Mouse (Mus musculus) left cerebral cortex, postnatal 10 days (tissue): ENCODE measurements around the gene Coro7. TPM values are rescaled to one million over a fixed set of nuclear protein-coding genes. Genes with fewer than 3 reads are reported as not detected.
"Not testable (repeated sequence)": the region's sequence is repeated elsewhere in the genome, so short reads cannot be mapped to it uniquely, and the experiment has no call there.

Source experiments
- DNase-seq, 2 experiments: peaks; one replicate each; pipeline ENCODE4 v3.0.0; 2021 to 2022; ENCODE audit warnings: low spot score in 2 of 2, mixed read lengths in 1 of 2; ENCODE audit errors: extremely low spot score in 1 of 2
- intact Hi-C: fragments of 180-260 bp; cut with DNase I; formaldehyde crosslinking; loops from one replicate; pipeline ENCODE4 v1.15.1; 2025
- total RNA-seq, 2 experiments: library from RNA; stranded (reverse); gene quantifications; 2 replicates each; pipeline ENCODE4 v1.2.3; 2021

Gene Coro7
- total RNA-seq, 2 experiments from 2014 or later, result 84.6 to 108 TPM

- intact Hi-C loops, result loop anchor here (5.0 kb wide), 1 partner anchor 103 kb away; no protein-coding TSS in a partner anchor
- peak; percentile 91 to 97 for DNase-seq
Observed at GRCm38 (mm10) chr16:4683581-4684456, 4.2 kb upstream of the Coro7 start.

GRCm38 (mm10) chr16:4683193-4683580 is 3.6 kb upstream of the Coro7 start:
- intact Hi-C loops, result loop anchor here (5.0 kb wide), 1 partner anchor 104 kb away; no protein-coding TSS in a partner anchor

GRCm38 (mm10) chr16:4682628-4683179 is 3.1 kb upstream of the Coro7 start:
- intact Hi-C loops, result loop anchor here (5.0 kb wide), 1 partner anchor 105 kb away; no protein-coding TSS in a partner anchor
- DNase-seq, result no peak

More at GRCm38 (mm10) chr16:4683193-4683580, 3.6 kb upstream of the Coro7 start:
- no peak for DNase-seq

GRCm38 (mm10) chr16:4680922-4681455 is 1.4 kb upstream of the Coro7 start:
- intact Hi-C loops, result loop anchor here (5.0 kb wide), 1 partner anchor 106 kb away; no protein-coding TSS in a partner anchor
- not testable (repeated sequence) for DNase-seq

GRCm38 (mm10) chr16:4678080-4678479 is 1.5 kb downstream of the Coro7 start:
- intact Hi-C loops, result no loop called here
- no peak for DNase-seq

- DNase-seq, result no peak
- intact Hi-C loops, result no loop called here
Observed at GRCm38 (mm10) chr16:4676836-4677235, 2.7 kb downstream of the Coro7 start.

GRCm38 (mm10) chr16:4674091-4674490 is 5.5 kb downstream of the Coro7 start:
- intact Hi-C loops, result no loop called here
- DNase-seq, result no peak

GRCm38 (mm10) chr16:4670317-4670716 is 9.3 kb downstream of the Coro7 start:
- intact Hi-C loops, result no loop called here
- DNase-seq, result no peak

GRCm38 (mm10) chr16:4667190-4667808 is 12.3 kb downstream of the Coro7 start:
- intact Hi-C loops, result loop anchor here (2.0 kb wide), 1 partner anchor 36 kb away; no protein-coding TSS in a partner anchor
- DNase-seq, result peak; percentile 83 to 88

- intact Hi-C loops, result loop anchor here (2.0 kb wide), 1 partner anchor 35 kb away; no protein-coding TSS in a partner anchor
- no peak for DNase-seq
Observed at GRCm38 (mm10) chr16:4665726-4666125, 13.9 kb downstream of the Coro7 start.

GRCm38 (mm10) chr16:4663806-4664205 is 15.8 kb downstream of the Coro7 start:
- no peak for DNase-seq

GRCm38 (mm10) chr16:4661605-4662004 is 18.0 kb downstream of the Coro7 start:
- no peak for DNase-seq
- intact Hi-C loops, result no loop called here

More at GRCm38 (mm10) chr16:4663806-4664205, 15.8 kb downstream of the Coro7 start:
- intact Hi-C loops, result no loop called here

- no peak for DNase-seq
- intact Hi-C loops, result no loop called here
Observed at GRCm38 (mm10) chr16:4659326-4659725, 20.3 kb downstream of the Coro7 start.

GRCm38 (mm10) chr16:4658781-4659245 is 20.8 kb downstream of the Coro7 start:
- intact Hi-C loops, result no loop called here
- DNase-seq, result peak in 1 of 2 experiments; percentile 77

- DNase-seq, result no peak
- intact Hi-C loops, result no loop called here
Observed at GRCm38 (mm10) chr16:4656571-4657081, 23.0 kb downstream of the Coro7 start.

GRCm38 (mm10) chr16:4655764-4656570 is 23.6 kb downstream of the Coro7 start:
- intact Hi-C loops, result no loop called here
- DNase-seq, result peak in 1 of 2 experiments; percentile 64

- intact Hi-C loops, result no loop called here
- no peak for DNase-seq
Observed at GRCm38 (mm10) chr16:4655251-4655734, 24.3 kb downstream of the Coro7 start.

GRCm38 (mm10) chr16:4654706-4655105 is 24.9 kb downstream of the Coro7 start:
- DNase-seq, result peak in 1 of 2 experiments; percentile 68

More at GRCm38 (mm10) chr16:4654706-4655105, 24.9 kb downstream of the Coro7 start:
- intact Hi-C loops, result no loop called here
